Mouse (Mus musculus) heart, postnatal 0 days (tissue): ENCODE data around the gene Specc1l.

ENCODE experiments used
- CTCF ChIP-seq: IDR thresholded peaks from 2 replicates; pipeline ENCODE4 v1.5.1; 2016; ENCODE audit warnings: antibody characterized with exemption, control low read depth, low read depth
- EP300 ChIP-seq: IDR thresholded peaks from 2 replicates; pipeline ENCODE4 v1.6.1; 2016; ENCODE audit warnings: antibody characterized with exemption, low read depth

DNA sequence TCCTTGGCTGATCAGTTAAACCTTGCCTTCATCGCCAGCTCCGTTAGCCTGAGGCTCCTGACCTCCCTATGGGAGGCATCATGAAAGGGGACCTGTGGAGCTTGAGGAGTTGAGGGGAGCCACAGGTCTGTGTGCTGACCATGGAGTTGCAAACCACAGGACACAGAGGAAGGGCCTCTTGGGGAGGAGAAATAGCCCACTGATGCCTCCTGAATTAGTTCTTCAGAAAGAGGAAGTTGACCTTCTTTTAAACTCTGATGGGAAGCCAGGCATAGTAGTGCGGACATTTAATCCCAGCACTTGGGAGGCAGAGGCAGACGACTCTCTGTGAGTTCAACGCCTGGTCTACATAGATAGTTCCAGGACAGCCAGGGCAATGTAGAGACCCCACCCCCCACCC is 127.0 kb downstream of the Specc1l start:
- TF ChIP-seq EP300 = no peak
- TF ChIP-seq CTCF = no peak
